8 mouse cellular contexts compared by ENCODE assay signal in the genomic region with DNA sequence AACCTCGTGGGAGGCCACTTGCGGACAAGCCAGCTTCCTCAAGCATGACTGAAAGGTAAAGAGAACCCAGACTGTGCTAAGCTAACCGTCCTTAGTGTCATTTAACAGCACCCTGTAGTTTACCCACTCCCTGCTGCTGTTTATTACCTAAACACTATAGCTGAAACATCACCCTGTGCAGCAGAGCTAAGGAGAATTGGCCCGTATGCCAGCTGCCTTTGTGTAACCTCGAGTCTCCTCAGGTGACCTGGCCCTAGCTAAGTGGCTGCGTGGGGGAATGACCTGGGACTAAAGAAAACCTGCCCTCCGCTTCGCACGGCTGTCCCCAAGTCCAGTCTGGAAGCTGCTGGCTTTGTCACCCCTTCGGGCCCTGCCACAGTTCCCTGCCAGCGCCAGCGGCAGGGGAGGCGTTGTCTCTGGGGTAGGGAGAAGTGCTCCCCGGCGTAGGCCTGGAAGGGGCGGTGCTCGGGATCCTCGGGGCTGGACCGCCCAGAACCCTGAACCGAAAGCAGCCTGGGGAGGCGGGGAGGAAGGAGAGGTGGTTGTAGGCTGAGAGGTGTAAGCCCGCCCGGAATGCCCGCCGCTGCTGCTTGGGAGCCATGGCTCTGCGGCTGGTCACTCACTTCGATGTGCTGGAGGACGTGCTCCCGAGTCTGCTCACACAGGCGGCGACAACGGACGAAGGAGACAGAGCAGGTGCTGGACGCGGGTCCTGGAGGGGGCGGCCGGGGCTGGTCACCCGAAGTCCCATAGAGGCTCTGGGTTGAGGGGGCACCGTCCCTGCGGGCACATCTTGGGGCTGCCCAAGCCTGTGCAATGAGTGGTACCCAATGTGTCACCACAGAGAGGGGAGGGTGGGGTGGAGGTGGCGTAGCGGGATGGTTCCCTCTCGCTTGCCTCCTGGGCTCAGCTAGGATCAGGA. TPM values are rescaled to one million over a fixed set of nuclear protein-coding genes. Genes with fewer than 3 reads are reported as not detected.
DNase-seq lines count a peak whose midpoint lies in the region; ATAC-seq and TF ChIP-seq lines count a peak whose summit lies in the region.

Gene Gsap (plus strand): TSS at position 492 of the 922 bp plus-strand sequence.

- peak; percentile 63 for DNase-seq in kidney, postnatal 0 days (ENCODE audit: low spot score)
- peak; percentile 66 for DNase-seq in neural tube, embryonic 11.5 days (ENCODE audit: low spot score)

- H3ac ChIP-seq in C2C12 (ENCODE audit: control insufficient read depth, insufficient read length, low read depth): peak within 1 kb of the TSS; percentile 65

- H3K27ac ChIP-seq in bone marrow macrophage, adult 2 months (ENCODE audit: insufficient read depth, low read depth, low read length): peak within 1 kb of the TSS; percentile 65
- H3K27ac ChIP-seq in heart, embryonic 13.5 days (replicated peaks): 0 out of 2 replicates have a peak within 1 kb of the TSS, but pooled peaks have one; percentile 9
- H3K27ac ChIP-seq in kidney, postnatal 0 days: peak within 1 kb of the TSS; percentile 54; the same call in 1 of the 2 replicates
- no peak within 1 kb of the TSS for H3K27ac ChIP-seq in liver, embryonic 16.5 days (ENCODE audit: low read length)
- no peak within 1 kb of the TSS for H3K27ac ChIP-seq in neural tube, embryonic 11.5 days (ENCODE audit: low read depth, low read length)
- H3K27ac ChIP-seq in stomach, embryonic 15.5 days: no peak within 1 kb of the TSS

- H3K79me3 ChIP-seq in C2C12 (ENCODE audit: low read depth): no peaks in the 10 kb centered on the region

- peak within 1 kb of the TSS; percentile 54 for H3K4me3 ChIP-seq in C2C12 (ENCODE audit: insufficient read depth, poor library complexity, severe bottlenecking)
- peak within 1 kb of the TSS; percentile 92 for H3K4me3 ChIP-seq in bone marrow macrophage, adult 2 months (ENCODE audit: insufficient read depth, low read length)
- peak within 1 kb of the TSS; percentile 73 for H3K4me3 ChIP-seq in erythroblast, embryonic 14.5 days (replicated peaks)
- peak within 1 kb of the TSS; percentile 65 for H3K4me3 ChIP-seq in heart, embryonic 13.5 days
- H3K4me3 ChIP-seq in kidney, postnatal 0 days (replicated peaks; ENCODE audit: low read depth, low read length): peak within 1 kb of the TSS; percentile 56
- peak within 1 kb of the TSS; percentile 67 for H3K4me3 ChIP-seq in liver, embryonic 16.5 days (ENCODE audit: low read depth, low read length)
- H3K4me3 ChIP-seq in neural tube, embryonic 11.5 days (ENCODE audit: low read depth, low read length): peak within 1 kb of the TSS; percentile 46
- H3K4me3 ChIP-seq in stomach, embryonic 15.5 days (replicated peaks): peak within 1 kb of the TSS; percentile 59

- peaks cover 23% of the 10 kb centered on the region for H3K4me1 ChIP-seq in bone marrow macrophage, adult 2 months (ENCODE audit: control insufficient read depth, insufficient read depth, low read length)
- peaks cover 14% of the 10 kb centered on the region for H3K4me1 ChIP-seq in erythroblast, embryonic 14.5 days (ENCODE audit: control insufficient read depth)
- H3K4me1 ChIP-seq in heart, embryonic 13.5 days: peaks cover 15% of the 10 kb centered on the region; the same call in 1 of the 2 replicates
- 0 out of 2 replicates have a peak, but pooled peaks cover 7% of the 10 kb centered on the region for H3K4me1 ChIP-seq in kidney, postnatal 0 days (replicated peaks; ENCODE audit: insufficient read depth, low read length)
- peaks cover 2% of the 10 kb centered on the region; the same call in 1 of the 2 replicates for H3K4me1 ChIP-seq in liver, embryonic 16.5 days (ENCODE audit: control insufficient read depth, low read depth, low read length)
- H3K4me1 ChIP-seq in neural tube, embryonic 11.5 days (ENCODE audit: control insufficient read depth, insufficient read depth, low read length): no peaks in the 10 kb centered on the region
- peaks cover 4% of the 10 kb centered on the region; the same call in 1 of the 2 replicates for H3K4me1 ChIP-seq in stomach, embryonic 15.5 days

- peak; percentile 46; the same call in 1 of the 2 replicates for ATAC-seq in heart, embryonic 13.5 days (ENCODE audit: extremely low read depth, insufficient number of reproducible peaks, low FRiP score, low TSS enrichment)
- peak; percentile 86 for ATAC-seq in kidney, postnatal 0 days (replicated peaks; ENCODE audit: low FRiP score, low read depth)
- peak; percentile 89 for ATAC-seq in liver, embryonic 16.5 days (ENCODE audit: low read depth)
- peak; percentile 86 for ATAC-seq in neural tube, embryonic 11.5 days (ENCODE audit: insufficient read depth, low FRiP score, low TSS enrichment)
- peak; percentile 89; the same call in 1 of the 2 replicates for ATAC-seq in stomach, embryonic 15.5 days (ENCODE audit: insufficient read depth, low FRiP score, low read depth)

- H3K36me3 ChIP-seq in C2C12 (ENCODE audit: control insufficient read depth, insufficient read depth): no peaks in the 10 kb centered on the region
- no peaks in the 10 kb centered on the region for H3K36me3 ChIP-seq in erythroblast, embryonic 14.5 days (ENCODE audit: control insufficient read depth)
- H3K36me3 ChIP-seq in heart, embryonic 13.5 days: no peaks in the 10 kb centered on the region
- H3K36me3 ChIP-seq in kidney, postnatal 0 days (ENCODE audit: insufficient read depth, low read length): no peaks in the 10 kb centered on the region
- no peaks in the 10 kb centered on the region for H3K36me3 ChIP-seq in liver, embryonic 16.5 days (ENCODE audit: control insufficient read depth, insufficient read depth)
- H3K36me3 ChIP-seq in neural tube, embryonic 11.5 days (ENCODE audit: control insufficient read depth, insufficient read depth, low read length): no peaks in the 10 kb centered on the region
- no peaks in the 10 kb centered on the region for H3K36me3 ChIP-seq in stomach, embryonic 15.5 days

- peaks cover 22% of the 10 kb centered on the region for H3K79me2 ChIP-seq in C2C12 (ENCODE audit: control insufficient read depth, insufficient read depth)

- 7% methylated on average over 43 of the region's 43 CpGs for WGBS in heart, embryonic 13.5 days
- WGBS in kidney, postnatal 0 days: 3% methylated on average over 42 of the region's 43 CpGs
- WGBS in liver, embryonic 16.5 days (ENCODE audit: insufficient replicate concordance): 6% methylated on average over 43 of the region's 43 CpGs
- 4% methylated on average over 43 of the region's 43 CpGs for WGBS in neural tube, embryonic 11.5 days
- 6% methylated on average over 43 of the region's 43 CpGs for WGBS in stomach, embryonic 15.5 days

- peak within 1 kb of the TSS; percentile 80 for H3K9ac ChIP-seq in heart, embryonic 13.5 days
- H3K9ac ChIP-seq in kidney, postnatal 0 days (ENCODE audit: low read depth, low read length): peak within 1 kb of the TSS; percentile 59
- H3K9ac ChIP-seq in liver, embryonic 16.5 days (ENCODE audit: low read depth, low read length): peak within 1 kb of the TSS; percentile 46
- peak within 1 kb of the TSS; percentile 81 for H3K9ac ChIP-seq in neural tube, embryonic 11.5 days (ENCODE audit: low read length)
- H3K9ac ChIP-seq in stomach, embryonic 15.5 days: peak within 1 kb of the TSS; percentile 35; the same call in 1 of the 2 replicates

- no peaks in the 10 kb centered on the region for H3K9me3 ChIP-seq in erythroblast, embryonic 14.5 days (ENCODE audit: control insufficient read depth, low read length)
- peaks cover 3% of the 10 kb centered on the region; the same call in 1 of the 2 replicates for H3K9me3 ChIP-seq in heart, embryonic 13.5 days
- H3K9me3 ChIP-seq in kidney, postnatal 0 days (replicated peaks; ENCODE audit: low read length): no peaks in the 10 kb centered on the region
- H3K9me3 ChIP-seq in liver, embryonic 16.5 days (replicated peaks; ENCODE audit: control insufficient read depth, low read length): no peaks in the 10 kb centered on the region
- H3K9me3 ChIP-seq in neural tube, embryonic 11.5 days (ENCODE audit: control insufficient read depth, low read length): no peaks in the 10 kb centered on the region
- no peaks in the 10 kb centered on the region for H3K9me3 ChIP-seq in stomach, embryonic 15.5 days

- peak within 1 kb of the TSS; percentile 84 for H3K4me2 ChIP-seq in heart, embryonic 13.5 days
- H3K4me2 ChIP-seq in kidney, postnatal 0 days (ENCODE audit: low read length): peak within 1 kb of the TSS; percentile 92
- peak within 1 kb of the TSS; percentile 87 for H3K4me2 ChIP-seq in liver, embryonic 16.5 days (ENCODE audit: low read depth, low read length)
- peak within 1 kb of the TSS; percentile 81 for H3K4me2 ChIP-seq in neural tube, embryonic 11.5 days (ENCODE audit: low read depth)
- H3K4me2 ChIP-seq in stomach, embryonic 15.5 days: peak within 1 kb of the TSS; percentile 96

- H3K27me3 ChIP-seq in C2C12 (ENCODE audit: control insufficient read depth, insufficient read depth, insufficient read length): no peaks in the 10 kb centered on the region
- H3K27me3 ChIP-seq in erythroblast, embryonic 14.5 days (ENCODE audit: control insufficient read depth): peaks cover 20% of the 10 kb centered on the region
- peaks cover 4% of the 10 kb centered on the region for H3K27me3 ChIP-seq in heart, embryonic 13.5 days (replicated peaks)
- H3K27me3 ChIP-seq in kidney, postnatal 0 days (ENCODE audit: insufficient read depth, low read length): no peaks in the 10 kb centered on the region
- H3K27me3 ChIP-seq in liver, embryonic 16.5 days (ENCODE audit: control insufficient read depth, insufficient read depth, low read depth, low read length): no peaks in the 10 kb centered on the region
- no peaks in the 10 kb centered on the region for H3K27me3 ChIP-seq in neural tube, embryonic 11.5 days (ENCODE audit: control insufficient read depth, insufficient read depth, low read length)
- H3K27me3 ChIP-seq in stomach, embryonic 15.5 days (replicated peaks): no peaks in the 10 kb centered on the region

- TF ChIP-seq POLR2A in bone marrow macrophage, adult 2 months (IDR thresholded peaks at IDR 0.05; ENCODE audit: borderline replicate concordance, low read depth, low read length): 0 out of 2 replicates have a peak, but pooled peaks have one; percentile 69

- TF ChIP-seq CTCF in C2C12 (IDR thresholded peaks at IDR 0.05; ENCODE audit: control insufficient read depth, insufficient read depth, insufficient read length): no peak
- no peak for TF ChIP-seq CTCF in bone marrow macrophage, adult 2 months (IDR thresholded peaks at IDR 0.05; ENCODE audit: low read depth, low read length)
- TF ChIP-seq CTCF in kidney, postnatal 0 days (IDR thresholded peaks at IDR 0.05; ENCODE audit: low read depth): no peak

RNA-seq across cellular contexts. Expression of gene Gsap, which starts in this region (rescaled TPM):
- polyA plus RNA-seq in C2C12 (2012; fragmentation: generic; extraction: Trizol): 4.5 TPM
- 34.2 and 35.0 TPM in 2 replicates for polyA plus RNA-seq in bone marrow macrophage, adult 2 months (2012; ENCODE audit: insufficient read depth, insufficient read length, missing spikeins)
- polyA plus RNA-seq in erythroblast, embryonic 14.5 days (2012): 0.01 and 0.03 TPM in 2 replicates
- 0.55 and 1.3 TPM in 2 replicates for polyA plus RNA-seq in heart, embryonic 13.5 days (2015; fragmentation: Nextera tagmentation; extraction: Ambion mirVana)
- polyA plus RNA-seq in kidney, postnatal 0 days (2015; fragmentation: Nextera tagmentation; extraction: Ambion mirVana): 1.8 and 2.0 TPM in 2 replicates
- polyA plus RNA-seq in liver, embryonic 16.5 days (2015; fragmentation: Nextera tagmentation; extraction: Ambion mirVana): 2.4 and 2.5 TPM in 2 replicates
- 1.6 and 1.7 TPM in 2 replicates for polyA plus RNA-seq in neural tube, embryonic 11.5 days (2014; fragmentation: Nextera tagmentation; extraction: Ambion mirVana)
- polyA plus RNA-seq in stomach, embryonic 15.5 days (2015; fragmentation: Nextera tagmentation; extraction: Ambion mirVana): 2.5 and 2.9 TPM in 2 replicates

Comparison
In these comparisons a context has a peak if more than half of its experiments do, and no peak if none do; other contexts are left out.
1. H3K27ac ChIP-seq: peak in bone marrow macrophage, adult 2 months (single experiment), heart, embryonic 13.5 days (single experiment) and kidney, postnatal 0 days (single experiment); none in liver, embryonic 16.5 days (single experiment), neural tube, embryonic 11.5 days (single experiment) and stomach, embryonic 15.5 days (single experiment).
2. Peak in every context shown above with its lines, with median percentiles within 50 percentile points of each other: H3K4me3 ChIP-seq, ATAC-seq, H3K4me2 ChIP-seq and H3K9ac ChIP-seq.